9 mouse cellular contexts compared by ENCODE assay signal in genomic region chr7:119849096-119849495, GRCm38 (mm10). TPM values are rescaled to one million over a fixed set of nuclear protein-coding genes. Genes with fewer than 3 reads are reported as not detected.
DNase-seq lines count a peak whose midpoint lies in the region; ATAC-seq and TF ChIP-seq lines count a peak whose summit lies in the region.
"Had no signal": no experiment of that assay in that cellular context is flagged by ENCODE, and none has a peak within 500 bp of the region (broad histone marks: within the 10 kb centered on the region; RNA-seq: fewer than 3 reads in every experiment).

No protein-coding gene starts in this region.

- 44% methylated on average over 1 of the region's 1 CpGs for WGBS in spleen, adult 2 months
- WGBS in cerebellum, adult 2 months, result 0% methylated on average over 1 of the region's 1 CpGs

- 0 out of 2 replicates have a peak, but pooled peaks cover 2% of the 10 kb centered on the region for H3K36me3 ChIP-seq in spleen, adult 2 months (ENCODE audit: control insufficient read depth, insufficient read depth, low read length)

- no peak overlapping the region for H3K4me3 ChIP-seq in spleen, adult 2 months (ENCODE audit: extremely low read depth, insufficient read depth, insufficient read length)
- no peak overlapping the region for H3K4me3 ChIP-seq in cerebellum, adult 2 months (replicated peaks; ENCODE audit: insufficient read depth, low read depth, low read length)
- H3K4me3 ChIP-seq: embryonic facial prominence, embryonic 12.5 days had no signal

- H3K27ac ChIP-seq in spleen, adult 2 months (ENCODE audit: insufficient read depth, low read length), result no peak overlapping the region
- no peak overlapping the region for H3K27ac ChIP-seq in cerebellum, adult 2 months (ENCODE audit: insufficient read depth, low read length)
- H3K27ac ChIP-seq: embryonic facial prominence, embryonic 12.5 days had no signal

- DNase-seq in spleen, adult 2 months (ENCODE audit: low read depth in 1 of 2, low spot score in 2 of 2), result peak in 1 of 2 experiments; percentile 7
- no peak for DNase-seq in spleen, postnatal 36 days (ENCODE audit: low spot score in 2 of 2)
- peak; percentile 42 to 72 for DNase-seq in cerebellum, adult 2 months
- DNase-seq in frontal cortex, postnatal 10 days (ENCODE audit: low spot score in 2 of 2), result peak; percentile 14 to 64
- peak; percentile 63 to 83 for DNase-seq in left cerebral cortex, postnatal 14 days (ENCODE audit: low spot score in 2 of 2)
- DNase-seq in thymus, postnatal 4 days, result peak; percentile 60

- peak; percentile 64; the same call in 1 of the 2 replicates for TF ChIP-seq CTCF in spleen, adult 2 months (IDR thresholded peaks at IDR 0.05; ENCODE audit: extremely low read depth, insufficient read depth, insufficient read length, insufficient replicate concordance)
- TF ChIP-seq CTCF in cerebellum, adult 2 months (IDR thresholded peaks at IDR 0.05; ENCODE audit: borderline replicate concordance, insufficient read depth, low read depth, low read length), result peak; percentile 93

- TF ChIP-seq POLR2A in spleen, adult 2 months (IDR thresholded peaks at IDR 0.05; ENCODE audit: low read depth, low read length), result no peak
- TF ChIP-seq POLR2A in cerebellum, adult 2 months (IDR thresholded peaks at IDR 0.05; ENCODE audit: borderline replicate concordance, insufficient read depth, low read length), result no peak

- no peaks in the 10 kb centered on the region for H3K4me1 ChIP-seq in spleen, adult 2 months (ENCODE audit: control insufficient read depth, insufficient read depth, insufficient read length)
- H3K4me1 ChIP-seq in cerebellum, adult 2 months (ENCODE audit: control insufficient read depth, insufficient read depth, low read length), result no peaks in the 10 kb centered on the region
- H3K4me1 ChIP-seq: embryonic facial prominence, embryonic 12.5 days had no signal

- intact Hi-C loops in left cerebral cortex, postnatal 14 days (cut with DNase I), result loop anchor here (5.0 kb wide), 1 partner anchor 353 kb away; the partner anchor contains the start of genes Abca14 and Crym

- peak; percentile 73 for ATAC-seq in inflammation-experienced regulatory T-cells, adult 6 months
- ATAC-seq in monocyte, adult 5-6 weeks (replicated peaks; ENCODE audit: insufficient number of reproducible peaks, low FRiP score, low TSS enrichment, poor library complexity, severe bottlenecking), result peak; percentile 43; the same call in 1 of the 2 replicates

- H3K27me3 ChIP-seq in spleen, adult 2 months (ENCODE audit: control insufficient read depth, insufficient read depth, low read length), result no peaks in the 10 kb centered on the region
- no peaks in the 10 kb centered on the region for H3K27me3 ChIP-seq in cerebellum, adult 2 months (ENCODE audit: control insufficient read depth, insufficient read depth, low read length)
- H3K27me3 ChIP-seq: embryonic facial prominence, embryonic 12.5 days had no signal

RNA-seq across cellular contexts. Expression of gene Lyrm1, which starts 46.6 kb away (rescaled TPM):
- polyA plus RNA-seq in spleen, adult 2 months (2012; rRNA removed), result 0.49 and 0.80 TPM in 2 replicates
- 16.6 and 19.4 TPM in 2 replicates for polyA plus RNA-seq in cerebellum, adult 2 months (2012; rRNA removed)
- 10 to 100 TPM; 16.8 to 26.1 (median 17.9) TPM for polyA plus RNA-seq in inflammation-experienced regulatory T-cells, adult 6 months (2017; shearing (Covaris generic))
- total RNA-seq in left cerebral cortex, postnatal 14 days (2021), result 10 to 100 TPM in 1 of 2 experiments, 1 to 10 TPM in 1; 8.9 to 11.7 TPM
- total RNA-seq in monocyte, adult 5-6 weeks (2017), result 4.4 to 8.8 TPM (median 8.6 TPM) in 3 replicates

RNA-seq across cellular contexts. Expression of gene Dcun1d3, which starts 47.0 kb away (rescaled TPM):
- 3.1 and 3.8 TPM in 2 replicates for polyA plus RNA-seq in spleen, adult 2 months (2012; rRNA removed)
- polyA plus RNA-seq in cerebellum, adult 2 months (2012; rRNA removed), result 10.4 and 10.8 TPM in 2 replicates
- 1 to 10 TPM; 5.8 to 10.0 (median 9.4) TPM for polyA plus RNA-seq in inflammation-experienced regulatory T-cells, adult 6 months (2017; shearing (Covaris generic))
- 10 to 100 TPM; 24.6 to 26.6 TPM for total RNA-seq in left cerebral cortex, postnatal 14 days (2021)
- 7.1 to 13.6 TPM (median 11.6 TPM) in 3 replicates for total RNA-seq in monocyte, adult 5-6 weeks (2017)

RNA-seq across cellular contexts. Expression of gene Eri2, which starts 55.2 kb away (rescaled TPM):
- polyA plus RNA-seq in spleen, adult 2 months (2012; rRNA removed), result 0.46 and 0.65 TPM in 2 replicates
- 5.9 TPM in 2 replicates for polyA plus RNA-seq in cerebellum, adult 2 months (2012; rRNA removed)
- 10 to 100 TPM in 1 of 3 experiments, 1 to 10 TPM in 2; 7.2 to 14.3 (median 8.1) TPM for polyA plus RNA-seq in inflammation-experienced regulatory T-cells, adult 6 months (2017; shearing (Covaris generic))
- total RNA-seq in left cerebral cortex, postnatal 14 days (2021), result 1 to 10 TPM; 6.8 to 7.4 TPM
- 1.6 to 4.3 TPM (median 2.9 TPM) in 3 replicates for total RNA-seq in monocyte, adult 5-6 weeks (2017)

RNA-seq across cellular contexts. Expression of gene Rexo5, which starts 55.3 kb away (rescaled TPM):
- 2.0 and 2.4 TPM in 2 replicates for polyA plus RNA-seq in spleen, adult 2 months (2012; rRNA removed)
- 4.8 and 6.4 TPM in 2 replicates for polyA plus RNA-seq in cerebellum, adult 2 months (2012; rRNA removed)
- 10 to 100 TPM; 32.0 to 39.9 (median 33.8) TPM for polyA plus RNA-seq in inflammation-experienced regulatory T-cells, adult 6 months (2017; shearing (Covaris generic))
- total RNA-seq in left cerebral cortex, postnatal 14 days (2021), result 1 to 10 TPM; 1.4 to 2.8 TPM
- 9.6 to 61.3 TPM (median 56.9 TPM) in 3 replicates for total RNA-seq in monocyte, adult 5-6 weeks (2017)

Comparison
In these comparisons a context has a peak if more than half of its experiments do, and no peak if none do; other contexts are left out.
1. DNase-seq: peak in cerebellum, adult 2 months (2 of 2), frontal cortex, postnatal 10 days (2 of 2), left cerebral cortex, postnatal 14 days (2 of 2) and thymus, postnatal 4 days (single experiment); none in spleen, postnatal 36 days (0 of 2).